Mouse (Mus musculus) liver, adult 2 months (tissue): ENCODE measurements around the gene Lim2.

Source experiments
- CTCF ChIP-seq: fragments of 200-500 bp; IDR thresholded peaks from 2 replicates; pipeline ENCODE4 v1.5.1; 2011; ENCODE audit warnings: low read depth, low read length, control low read depth
- POLR2A ChIP-seq: fragments of 200-500 bp; IDR thresholded peaks from 2 replicates; pipeline ENCODE4 v1.6.1; 2011; ENCODE audit warnings: low read length, control low read depth; ENCODE audit not compliant: insufficient read depth; ENCODE audit errors: extremely low read depth

DNA sequence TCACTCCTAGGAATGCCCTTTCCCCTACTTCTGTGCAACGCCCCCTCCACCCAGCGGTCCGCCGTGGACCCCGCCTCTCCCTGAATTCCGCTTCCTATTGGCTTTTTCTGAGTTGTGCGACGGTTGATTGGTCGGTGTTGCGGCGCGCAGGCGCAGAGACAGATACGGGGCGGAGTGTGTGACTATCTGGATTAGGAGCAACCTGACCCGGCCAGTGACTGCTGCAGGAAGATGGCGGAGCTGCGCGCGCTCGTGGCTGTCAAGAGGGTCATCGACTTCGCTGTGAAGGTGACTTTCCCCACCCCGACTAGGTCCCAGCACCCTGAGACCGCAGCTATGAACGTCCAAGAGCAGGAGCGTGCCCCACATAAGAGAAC lies 16.4 kb downstream of the Lim2 start, which contains the start of the genes Etfb and Gm45233:
- peak; percentile 97 for TF ChIP-seq POLR2A
- TF ChIP-seq CTCF: no peak
